Mouse (Mus musculus) c-Kit-positive CD71-positive TER-119-positive erythroid progenitor cells, embryonic 14.5 days (primary cell): Measurements from ENCODE around the gene Gm26602.

Experiments
- DNase-seq: peaks from one replicate; pipeline ENCODE4 v3.0.0-alpha.2; 2013; ENCODE audit warnings: low spot score

The Gm26602 gene

GRCm38 (mm10) chr10:79959847-79960601 lies 49.4 kb downstream of the Gm26602 start, which contains the start of gene Wdr18:
TSS of gene Wdr18 (plus strand) at chr10:79960152.
- DNase-seq: peak; percentile 100
